ENCODE assay signal across 23 mouse cellular contexts in genomic region chr1:114835926-114836325, GRCm38 (mm10).
DNase-seq lines count a peak whose midpoint lies in the region; ATAC-seq and TF ChIP-seq lines count a peak whose summit lies in the region.
"Had no signal": no experiment of that assay in that cellular context is flagged by ENCODE, and none has a peak within 500 bp of the region (broad histone marks: within the 10 kb centered on the region; RNA-seq: fewer than 3 reads in every experiment).

No protein-coding gene starts in this region.

- TF ChIP-seq EP300 in lung, postnatal 0 days (IDR thresholded peaks at IDR 0.05) = no peak; the same call in 1 of the 2 replicates

- no peaks in the 10 kb centered on the region for H3K36me3 ChIP-seq in lung, embryonic 14.5 days (ENCODE audit: insufficient read depth)
- H3K36me3 ChIP-seq in lung, postnatal 0 days (ENCODE audit: insufficient read depth, low read length) = no peaks in the 10 kb centered on the region
- H3K36me3 ChIP-seq: G1E had no signal

- no peaks in the 10 kb centered on the region for H3K9me3 ChIP-seq in lung, embryonic 14.5 days (ENCODE audit: low read depth, low read length)
- no peaks in the 10 kb centered on the region for H3K9me3 ChIP-seq in lung, postnatal 0 days (ENCODE audit: low read length)

- no peak overlapping the region for H3K4me3 ChIP-seq in lung, embryonic 14.5 days (ENCODE audit: low read depth, low read length)
- H3K4me3 ChIP-seq in lung, postnatal 0 days (ENCODE audit: low read depth, low read length) = no peak overlapping the region

- no peak overlapping the region for H3K27ac ChIP-seq in lung, embryonic 14.5 days (ENCODE audit: low read depth)
- no peak overlapping the region for H3K27ac ChIP-seq in lung, postnatal 0 days (ENCODE audit: low read length)

- H3K27me3 ChIP-seq in lung, embryonic 14.5 days (ENCODE audit: insufficient read depth, low read length) = no peaks in the 10 kb centered on the region
- H3K27me3 ChIP-seq in lung, postnatal 0 days (replicated peaks; ENCODE audit: insufficient read depth, low read length) = no peaks in the 10 kb centered on the region
- H3K27me3 ChIP-seq: CH12.LX, Patski had no signal

- H3K4me2 ChIP-seq in lung, embryonic 14.5 days = no peak overlapping the region
- H3K4me2 ChIP-seq in lung, postnatal 0 days (replicated peaks; ENCODE audit: low read depth, low read length) = no peak overlapping the region

- DNase-seq in lung, embryonic 14.5 days = peak; percentile 0
- DNase-seq in lung, postnatal 36 days = no peak
- peak; percentile 58 for DNase-seq in lung, postnatal 0 days (ENCODE audit: low spot score)
- DNase-seq in lung, postnatal 14 days = no peak
- peak; percentile 1 for DNase-seq in brain, adult 2 months (ENCODE audit: low read depth, low spot score)
- peak; percentile 3 for DNase-seq in telencephalon, adult 2 months (ENCODE audit: low read depth, low spot score)
- no peak for DNase-seq in heart, postnatal 25 days (ENCODE audit: low spot score)
- no peak for DNase-seq in thymus, postnatal 14 days
- DNase-seq: adrenal gland, adult 2 months; adrenal gland, adult 8-10 months; adrenal gland, postnatal 10 days; adrenal gland, postnatal 14 days; adrenal gland, postnatal 25 days; adrenal gland, postnatal 36 days; B cell, adult 2 months; cerebellum, adult 11 months; cerebellum, adult 11-12 months; cerebellum, adult 18-20 months had no signal

- H3K9ac ChIP-seq in lung, embryonic 14.5 days = no peak overlapping the region
- H3K9ac ChIP-seq in lung, postnatal 0 days (replicated peaks; ENCODE audit: low read depth) = no peak overlapping the region

- no peak for TF ChIP-seq CTCF in lung, embryonic 14.5 days (IDR thresholded peaks at IDR 0.05; ENCODE audit: low read depth)
- TF ChIP-seq CTCF in lung, postnatal 0 days (IDR thresholded peaks at IDR 0.05) = no peak

- no peaks in the 10 kb centered on the region for H3K4me1 ChIP-seq in lung, embryonic 14.5 days (ENCODE audit: insufficient read depth)
- H3K4me1 ChIP-seq in lung, postnatal 0 days (ENCODE audit: insufficient read depth, low read depth, low read length) = no peaks in the 10 kb centered on the region

- intact Hi-C loops in heart, postnatal 25 days (cut with DNase I) = no loop called here

- no peak for ATAC-seq in lung, embryonic 14.5 days (ENCODE audit: insufficient read depth)
- ATAC-seq in lung, postnatal 0 days = peak; percentile 54
- ATAC-seq: activated CD4-positive, CD25-positive, alpha-beta regulatory T cell, adult 4 months; CD4-positive, CD25-positive, alpha-beta regulatory T cell, adult 4 months; Patski had no signal

Comparison
In these comparisons a context has a peak if more than half of its experiments do, and no peak if none do; other contexts are left out.
1. DNase-seq: peak in lung, embryonic 14.5 days (single experiment), lung, postnatal 0 days (single experiment), brain, adult 2 months (single experiment) and telencephalon, adult 2 months (single experiment); none in lung, postnatal 36 days (single experiment), lung, postnatal 14 days (single experiment), heart, postnatal 25 days (single experiment) and thymus, postnatal 14 days (single experiment).